Mouse (Mus musculus) small intestine, adult 2 months (tissue): ENCODE results near the gene Xylt1.

Experiments used
- CTCF ChIP-seq: fragments of 200-500 bp; IDR thresholded peaks from 2 replicates; pipeline ENCODE4 v1.5.1; 2012; ENCODE audit warnings: low read depth, mild to moderate bottlenecking, control low read depth, inconsistent platforms, low read length, moderate library complexity, mixed read lengths; ENCODE audit not compliant: insufficient replicate concordance, insufficient read length; ENCODE audit errors: extremely low read depth
- POLR2A ChIP-seq: fragments of 200-500 bp; IDR thresholded peaks from 2 replicates; pipeline ENCODE4 v1.6.1; 2012; ENCODE audit warnings: low read depth, mild to moderate bottlenecking, control low read depth, inconsistent platforms, low read length, moderate library complexity

GRCm38 (mm10) chr7:117618715-117619150 is 238.0 kb downstream of the Xylt1 start:
- no peak for TF ChIP-seq POLR2A
- TF ChIP-seq CTCF: no peak
